Mouse (Mus musculus) C2C12 (cell line): ENCODE data around the gene Csnk1e. TPM values are rescaled to one million over a fixed set of nuclear protein-coding genes. Genes with fewer than 3 reads are reported as not detected.

Experiments used
- H3K27me3 ChIP-seq: one replicate; pipeline ENCODE4 v1.6.1; 2011; ENCODE audit not compliant: control insufficient read depth, insufficient read depth, insufficient read length
- H3K36me3 ChIP-seq: one replicate; pipeline ENCODE4 v1.6.1; 2011; ENCODE audit not compliant: control insufficient read depth, insufficient read depth
- H3K4me3 ChIP-seq: one replicate; pipeline ENCODE4 v1.5.1; 2011; ENCODE audit warnings: mild to moderate bottlenecking, control low read depth; ENCODE audit not compliant: poor library complexity, insufficient read depth, severe bottlenecking
- H3K79me2 ChIP-seq: one replicate; pipeline ENCODE4 v1.6.1; 2011; ENCODE audit not compliant: control insufficient read depth, insufficient read depth
- H3K79me3 ChIP-seq: one replicate; pipeline ENCODE4 v1.6.1; 2011; ENCODE audit warnings: low read depth, control low read depth
- H3ac ChIP-seq: one replicate; pipeline ENCODE3; 2011; ENCODE audit warnings: low read depth; ENCODE audit not compliant: control insufficient read depth, insufficient read length
- CEBPB ChIP-seq: IDR thresholded peaks from one replicate; pipeline ENCODE4 v1.6.1; 2011; ENCODE audit warnings: low read depth, mild to moderate bottlenecking, control low read depth, moderate library complexity
- CTCF ChIP-seq: IDR thresholded peaks from one replicate; pipeline ENCODE4 v1.5.1; 2011; ENCODE audit not compliant: control insufficient read depth, insufficient read depth, insufficient read length
- FOSL1 ChIP-seq: IDR thresholded peaks from one replicate; pipeline ENCODE4 v1.8.0; 2011; ENCODE audit warnings: mild to moderate bottlenecking, low read length; ENCODE audit not compliant: poor library complexity, insufficient read depth, severe bottlenecking
- MAX ChIP-seq: IDR thresholded peaks from one replicate; pipeline ENCODE4 v1.6.1; 2011; ENCODE audit warnings: mild to moderate bottlenecking, control low read depth
- MYOD1 ChIP-seq: IDR thresholded peaks from one replicate; pipeline ENCODE4 v1.6.1; 2011; ENCODE audit warnings: low read depth; ENCODE audit not compliant: control insufficient read depth, insufficient read length
- MYOG ChIP-seq: IDR thresholded peaks from one replicate; pipeline ENCODE4 v1.6.1; 2011; ENCODE audit not compliant: control insufficient read depth, insufficient read length; ENCODE audit errors: extremely low read depth
- microRNA-seq: library from miRNA; unstranded; fragments of <30 nt; microRNA quantifications from one replicate; pipeline ENCODE4, GENCODE M21; 2019; ENCODE audit warnings: borderline microRNAs expressed
- polyA plus RNA-seq: library from polyadenylated mRNA; unstranded; fragments of >200 nt; fragmentation: generic; extraction: Trizol; gene quantifications from one replicate; pipeline ENCODE4 v1.2.1, GENCODE M21; 2012; ENCODE audit warnings: missing spikeins

Gene Csnk1e
- polyA plus RNA-seq, 1 experiment, result 98.6 TPM

- no peaks in the 10 kb centered on the region for H3K27me3 ChIP-seq
- peaks cover 44% of the 10 kb centered on the region for H3K36me3 ChIP-seq
- H3K79me3 ChIP-seq, result no peaks in the 10 kb centered on the region
- H3K4me3 ChIP-seq, result no peak overlapping the region
- H3K79me2 ChIP-seq, result no peaks in the 10 kb centered on the region
- no peak overlapping the region for H3ac ChIP-seq
- no peak for TF ChIP-seq CTCF
- TF ChIP-seq MAX, result no peak
- no peak for TF ChIP-seq MYOG
- TF ChIP-seq MYOD1, result no peak
- no peak for TF ChIP-seq FOSL1
- TF ChIP-seq CEBPB, result no peak
Measured at GRCm38 (mm10) chr15:79368313-79368811, 87.0 kb downstream of the Csnk1e start.

Small RNA genes lying within 50 kb of the gene (microRNA-seq; reads per million reads assigned to microRNA genes)
- gene Gm44302, result not detected
- gene Mir1943, result 9.6 reads per million, percentile 58 among the genes with 10 or more reads in this experiment

Other genes with a start within 250 kb of the Csnk1e start
- gene Pick1, start 226.4 kb downstream of the Csnk1e start, polyA plus RNA-seq, result 15.3 TPM
- 0.01 TPM for gene Gm49486, start 226.2 kb downstream of the Csnk1e start, polyA plus RNA-seq
- 0.11 TPM for gene Slc16a8, start 200.8 kb downstream of the Csnk1e start, polyA plus RNA-seq
- gene Baiap2l2, start 170.0 kb downstream of the Csnk1e start, polyA plus RNA-seq, result 1.2 TPM
- 17.4 TPM for gene Pla2g6, start 127.2 kb downstream of the Csnk1e start, polyA plus RNA-seq
- 24.8 TPM for gene Maff, start 108.9 kb downstream of the Csnk1e start, polyA plus RNA-seq
- 74.2 TPM for gene Tmem184b, start 52.0 kb downstream of the Csnk1e start, polyA plus RNA-seq
- gene Kcnj4, start 49.7 kb upstream of the Csnk1e start, polyA plus RNA-seq, result 0.14 TPM
- 65.5 TPM for gene Kdelr3, start 60.8 kb upstream of the Csnk1e start, polyA plus RNA-seq
- 84.9 TPM for gene Ddx17, start 91.2 kb upstream of the Csnk1e start, polyA plus RNA-seq
- not detected for gene Dmc1, start 149.5 kb upstream of the Csnk1e start, polyA plus RNA-seq
- gene Fam227a, start 203.4 kb upstream of the Csnk1e start, polyA plus RNA-seq, result 0.27 TPM
- 54.5 TPM for gene Cby1, start 203.6 kb upstream of the Csnk1e start, polyA plus RNA-seq
- gene Tomm22, start 215.3 kb upstream of the Csnk1e start, polyA plus RNA-seq, result 171 TPM
- gene Josd1, start 232.4 kb upstream of the Csnk1e start, polyA plus RNA-seq, result 37.0 TPM
- 62.5 TPM for gene Gtpbp1, start 235.3 kb upstream of the Csnk1e start, polyA plus RNA-seq